Mouse (Mus musculus) intestine, embryonic 16.5 days (tissue): Measurements from ENCODE around the gene Prps2. TPM values are rescaled to one million over a fixed set of nuclear protein-coding genes. Genes with fewer than 3 reads are reported as not detected.
A peak's percentile ranks its signal among the peaks of the same experiment; 100 is the strongest.

Experiments
- ATAC-seq: fragments of 200-750 bp; cut with Nextera tagmentation; 2 replicates; pipeline ENCODE4 v1.8.0; 2017; ENCODE audit warnings: moderate TSS enrichment, moderate library complexity
- H3K27ac ChIP-seq: fragments of 300-500 bp; sonication (generic); 2 replicates; pipeline ENCODE4 v1.5.1; 2014; ENCODE audit warnings: mild to moderate bottlenecking, low read length
- H3K27me3 ChIP-seq: fragments of 300-500 bp; sonication (generic); replicated peaks from 2 replicates; pipeline ENCODE4 v1.6.1; 2014; ENCODE audit warnings: low read length, control low read depth, mixed read lengths; ENCODE audit not compliant: control insufficient read depth, insufficient read depth
- H3K36me3 ChIP-seq: fragments of 300-500 bp; sonication (generic); 2 replicates; pipeline ENCODE4 v1.6.1; 2014; ENCODE audit warnings: low read length, control low read depth; ENCODE audit not compliant: control insufficient read depth, insufficient read depth
- H3K4me1 ChIP-seq: fragments of 300-500 bp; sonication (generic); 2 replicates; pipeline ENCODE4 v1.6.1; 2014; ENCODE audit warnings: low read length, control low read depth, mixed read lengths; ENCODE audit not compliant: control insufficient read depth, insufficient read depth
- H3K4me2 ChIP-seq: fragments of 300-500 bp; sonication (generic); 2 replicates; pipeline ENCODE4 v1.6.1; 2014; ENCODE audit warnings: low read depth, low read length, control low read depth
- H3K4me3 ChIP-seq: fragments of 300-500 bp; sonication (generic); 2 replicates; pipeline ENCODE4 v1.5.1; 2014; ENCODE audit warnings: mild to moderate bottlenecking, low read length
- H3K9ac ChIP-seq: fragments of 300-500 bp; sonication (generic); 2 replicates; pipeline ENCODE4 v1.6.1; 2014; ENCODE audit warnings: low read depth, low read length
- H3K9me3 ChIP-seq: fragments of 300-500 bp; sonication (generic); 2 replicates; pipeline ENCODE4 v1.6.1; 2016; ENCODE audit warnings: low read length, control low read depth; ENCODE audit not compliant: control insufficient read depth
- WGBS: fragments of 180-500 bp; shearing (Covaris S2); extraction: QIAGEN DNeasy Blood & Tissue Kit; methylation state at CpG from one replicate; pipeline ENCODE4 v1.1.7; 2014; 5-methylcytosine and 5-hydroxymethylcytosine counted together
- polyA plus RNA-seq: library from polyadenylated mRNA; unstranded; fragments of >200 nt; fragmentation: Nextera tagmentation; extraction: Ambion mirVana; gene quantifications from 2 replicates; pipeline ENCODE4 v1.2.1, GENCODE M21; 2015

Gene Prps2
- polyA plus RNA-seq, 1 experiment from 2014 or later: 32.0 TPM

GRCm38 (mm10) chrX:167357415-167357814 is 25.1 kb downstream of the Prps2 start:
- WGBS: 76% methylated on average over 2 of the region's 2 CpGs
- Histone ChIP-seq H3K27ac (no peak overlapping the region), H3K4me2 (no peak overlapping the region), H3K36me3 (no peaks in the 10 kb centered on the region; the same call in 1 of the 2 replicates), H3K4me1 (no peaks in the 10 kb centered on the region), H3K9me3 (no peaks in the 10 kb centered on the region), H3K4me3 (no peak overlapping the region), H3K27me3 (no peaks in the 10 kb centered on the region), H3K9ac (no peak overlapping the region)
- no peak for ATAC-seq

DNA sequence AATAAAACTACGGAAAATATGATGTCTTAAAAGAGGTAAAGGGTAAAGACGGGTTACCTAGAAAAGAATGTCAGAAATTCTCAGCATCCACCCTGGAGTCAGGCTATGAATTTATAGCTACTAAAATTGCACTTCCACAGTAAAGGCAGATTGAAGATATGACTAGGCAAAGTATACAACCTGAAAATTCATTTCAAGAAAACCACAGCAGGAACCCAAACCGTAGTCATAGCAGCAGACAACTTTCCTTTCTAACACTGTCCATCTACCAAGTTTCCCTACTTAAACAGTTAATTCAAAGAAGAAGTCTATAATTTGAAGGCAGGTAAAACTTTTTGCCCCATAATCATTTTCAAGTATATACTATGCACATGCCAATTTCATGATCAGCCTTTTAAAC is 26.6 kb downstream of the Prps2 start:
- Histone ChIP-seq H3K4me2 (no peak overlapping the region), H3K27ac (no peak overlapping the region), H3K9ac (no peak overlapping the region), H3K36me3 (no peaks in the 10 kb centered on the region; the same call in 1 of the 2 replicates), H3K9me3 (no peaks in the 10 kb centered on the region), H3K4me1 (no peaks in the 10 kb centered on the region), H3K4me3 (no peak overlapping the region), H3K27me3 (no peaks in the 10 kb centered on the region)
- WGBS: 80% methylated on average over 3 of the region's 3 CpGs
- ATAC-seq: no peak

DNA sequence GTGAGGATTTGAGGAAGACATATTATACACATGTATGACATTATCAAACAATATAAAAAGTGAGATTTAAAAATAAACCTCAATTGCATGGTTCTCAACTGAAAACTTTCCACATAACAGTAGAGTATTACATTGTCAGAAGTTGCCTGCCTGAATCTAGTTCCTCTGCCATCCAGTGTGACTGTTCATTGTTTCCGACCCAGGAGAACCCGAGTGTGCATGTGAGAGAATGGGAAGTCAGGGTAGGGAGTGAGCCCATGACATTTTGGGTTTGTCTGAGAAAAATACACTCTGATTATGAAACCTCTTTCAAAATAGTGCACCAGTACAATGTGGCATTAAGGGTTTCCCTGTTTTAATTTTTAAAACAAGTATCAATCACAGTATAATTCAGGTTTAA is 28.9 kb downstream of the Prps2 start:
- H3K4me2 ChIP-seq: no peak overlapping the region
- no peak overlapping the region for H3K9ac ChIP-seq
- WGBS: 94% methylated on average over 2 of the region's 2 CpGs
- H3K4me3 ChIP-seq: no peak overlapping the region
- ATAC-seq: no peak
- H3K4me1 ChIP-seq: no peaks in the 10 kb centered on the region
- H3K9me3 ChIP-seq: no peaks in the 10 kb centered on the region
- H3K27ac ChIP-seq: no peak overlapping the region
- H3K36me3 ChIP-seq: no peaks in the 10 kb centered on the region
- no peaks in the 10 kb centered on the region for H3K27me3 ChIP-seq

GRCm38 (mm10) chrX:167346440-167346839 is 36.1 kb downstream of the Prps2 start:
- Histone ChIP-seq H3K4me1 (no peaks in the 10 kb centered on the region), H3K9ac (no peak overlapping the region), H3K4me2 (no peak overlapping the region), H3K4me3 (no peak overlapping the region), H3K27me3 (no peaks in the 10 kb centered on the region), H3K27ac (no peak overlapping the region), H3K9me3 (no peaks in the 10 kb centered on the region), H3K36me3 (no peaks in the 10 kb centered on the region)
- 85% methylated on average over 1 of the region's 1 CpGs for WGBS
- ATAC-seq: no peak

DNA sequence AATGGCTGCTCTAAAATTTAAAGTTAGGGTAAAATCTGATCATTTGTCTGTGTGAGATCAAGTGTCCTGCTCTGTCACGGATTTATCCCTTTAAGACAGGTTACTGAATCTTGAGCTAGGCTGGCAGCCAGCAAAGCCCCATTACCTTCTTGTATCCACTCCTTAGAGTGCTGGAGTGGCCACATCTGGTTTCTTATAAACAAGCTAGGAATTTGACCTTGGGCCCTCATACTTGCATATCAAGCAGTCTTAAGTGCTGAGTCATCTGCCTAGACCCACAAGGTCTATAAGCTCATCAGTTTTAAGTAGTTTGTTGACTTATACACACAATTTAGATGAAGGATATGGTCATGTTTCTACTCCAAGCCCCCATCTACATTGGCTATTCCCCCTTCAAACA is 38.2 kb downstream of the Prps2 start:
- WGBS: 70% methylated on average over 1 of the region's 1 CpGs
- H3K36me3 ChIP-seq: no peaks in the 10 kb centered on the region
- H3K4me3 ChIP-seq: no peak overlapping the region
- no peaks in the 10 kb centered on the region for H3K4me1 ChIP-seq
- no peaks in the 10 kb centered on the region for H3K9me3 ChIP-seq
- no peak overlapping the region for H3K9ac ChIP-seq
- ATAC-seq: peak; percentile 31; the same call in 1 of the 2 replicates
- H3K4me2 ChIP-seq: no peak overlapping the region
- no peak overlapping the region for H3K27ac ChIP-seq
- no peaks in the 10 kb centered on the region for H3K27me3 ChIP-seq

DNA sequence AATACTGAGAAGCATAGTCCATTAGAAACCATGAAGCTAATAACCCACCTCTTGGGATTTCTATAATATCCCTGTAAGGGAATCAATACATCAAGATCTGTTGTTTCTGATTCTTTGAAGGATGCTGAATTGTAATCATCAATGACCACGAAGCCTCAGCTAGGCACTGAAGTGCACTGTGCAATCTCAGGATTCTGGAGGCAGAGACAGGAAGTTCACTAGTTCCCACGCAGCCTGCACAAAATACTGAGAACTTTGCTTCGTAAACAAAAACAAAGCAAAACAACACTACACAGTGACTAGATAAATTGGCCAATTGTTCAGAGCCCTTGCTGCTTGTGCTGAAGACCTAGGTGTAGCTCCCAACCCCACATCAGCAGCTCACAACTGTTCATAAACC is 40.7 kb downstream of the Prps2 start:
- H3K9ac ChIP-seq: no peak overlapping the region

DNA sequence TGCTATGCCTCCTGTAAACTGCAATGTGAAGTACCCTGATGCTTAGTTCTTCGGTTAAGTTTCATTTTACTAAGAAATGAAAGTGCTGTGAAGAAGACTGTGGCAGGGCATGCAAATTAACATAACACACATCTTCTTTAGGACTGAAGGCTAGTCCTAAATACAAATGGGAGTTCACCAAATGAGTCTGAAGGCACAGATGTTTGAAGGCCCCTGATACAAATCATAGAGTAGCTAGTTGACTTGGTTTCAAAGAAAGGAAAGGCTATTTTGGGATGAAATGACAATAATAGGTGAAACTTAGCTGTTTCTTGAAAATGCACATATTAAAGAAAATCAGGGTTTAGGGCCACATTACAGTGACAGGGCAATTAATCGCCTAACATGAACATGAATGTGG is 42.4 kb downstream of the Prps2 start:
- H3K4me3 ChIP-seq: no peak overlapping the region
- no peak for ATAC-seq
- H3K4me1 ChIP-seq: no peaks in the 10 kb centered on the region
- H3K9ac ChIP-seq: no peak overlapping the region
- no peak overlapping the region for H3K4me2 ChIP-seq
- no peak overlapping the region for H3K27ac ChIP-seq
- H3K36me3 ChIP-seq: no peaks in the 10 kb centered on the region
- no peaks in the 10 kb centered on the region for H3K9me3 ChIP-seq
- H3K27me3 ChIP-seq: no peaks in the 10 kb centered on the region
- WGBS: 87% methylated on average over 2 of the region's 2 CpGs

More for the DNA sequence above, 40.7 kb downstream of the Prps2 start:
- no peaks in the 10 kb centered on the region for H3K9me3 ChIP-seq
- no peak overlapping the region for H3K4me3 ChIP-seq
- H3K27ac ChIP-seq: no peak overlapping the region
- no peaks in the 10 kb centered on the region for H3K36me3 ChIP-seq
- no peak overlapping the region for H3K4me2 ChIP-seq
- no peaks in the 10 kb centered on the region for H3K27me3 ChIP-seq
- ATAC-seq: no peak
- H3K4me1 ChIP-seq: no peaks in the 10 kb centered on the region
- 75% methylated on average over 3 of the region's 3 CpGs for WGBS

- Histone ChIP-seq H3K27ac (no peak overlapping the region), H3K4me1 (no peaks in the 10 kb centered on the region), H3K27me3 (no peaks in the 10 kb centered on the region), H3K4me3 (no peak overlapping the region), H3K4me2 (no peak overlapping the region), H3K36me3 (no peaks in the 10 kb centered on the region), H3K9me3 (no peaks in the 10 kb centered on the region), H3K9ac (no peak overlapping the region)
- WGBS: 100% methylated on average over 1 of the region's 1 CpGs
- no peak for ATAC-seq
These were observed 44.6 kb downstream of the Prps2 start for GRCm38 (mm10) chrX:167337990-167338389.

GRCm38 (mm10) chrX:167334571-167334970 is 48.0 kb downstream of the Prps2 start:
- H3K9me3 ChIP-seq: no peaks in the 10 kb centered on the region
- whole genome bisulfite sequencing: 90% methylated on average over 1 of the region's 1 CpGs
- H3K4me2 ChIP-seq: no peak overlapping the region
- no peaks in the 10 kb centered on the region for H3K4me1 ChIP-seq
- no peak overlapping the region for H3K4me3 ChIP-seq
- H3K27ac ChIP-seq: no peak overlapping the region
- 0 out of 2 replicates have a peak, but pooled peaks cover 2% of the 10 kb centered on the region for H3K27me3 ChIP-seq
- no peak overlapping the region for H3K9ac ChIP-seq
- no peak for ATAC-seq
- no peaks in the 10 kb centered on the region for H3K36me3 ChIP-seq

- Histone ChIP-seq H3K4me2 (no peak overlapping the region), H3K4me3 (no peak overlapping the region), H3K27ac (no peak overlapping the region), H3K27me3 (0 out of 2 replicates have a peak, but pooled peaks cover 2% of the 10 kb centered on the region), H3K4me1 (no peaks in the 10 kb centered on the region), H3K9ac (no peak overlapping the region), H3K9me3 (no peaks in the 10 kb centered on the region), H3K36me3 (no peaks in the 10 kb centered on the region)
- WGBS: 78% methylated on average over 1 of the region's 1 CpGs
- no peak for ATAC-seq
These were observed 49.9 kb downstream of the Prps2 start for GRCm38 (mm10) chrX:167332607-167333006.
